Mouse (Mus musculus) forelimb bud, embryonic 11.5 days (tissue): ENCODE data around the gene Mamdc2.

ENCODE experiments used
- DNase-seq: peaks from one replicate; pipeline ENCODE4 v3.0.0-alpha.2; 2012; ENCODE audit warnings: low read depth, low spot score

Mamdc2 gene

GRCm38 (mm10) chr19:23281911-23282660 is 166.2 kb downstream of the Mamdc2 start:
- DNase-seq, result no peak

GRCm38 (mm10) chr19:23274054-23274724 is 174.1 kb downstream of the Mamdc2 start:
- no peak for DNase-seq

- DNase-seq, result peak; percentile 83
Measured at GRCm38 (mm10) chr19:23273355-23274053, 174.7 kb downstream of the Mamdc2 start, which contains the start of gene Smc5. TSS of gene Smc5 (minus strand) at chr19:23273897.

GRCm38 (mm10) chr19:23256771-23257170 is 191.5 kb downstream of the Mamdc2 start:
- no peak for DNase-seq
